Mouse (Mus musculus) macrophage (primary cell): Measurements from ENCODE around the gene Mat2a. TPM values are rescaled to one million over a fixed set of nuclear protein-coding genes. Genes with fewer than 3 reads are reported as not detected.
"Not testable (repeated sequence)": the region's sequence is repeated elsewhere in the genome, so short reads cannot be mapped to it uniquely, and the experiment has no call there.

Experiments used
- H3K27ac ChIP-seq: fragments of 350-480 bp; formaldehyde crosslinking; 2 replicates; pipeline ENCODE4 v1.9.0; 2021
- H3K36me3 ChIP-seq: fragments of 350-480 bp; formaldehyde crosslinking; 2 replicates; pipeline ENCODE4 v1.9.0; 2021; ENCODE audit errors: inconsistent target
- H3K4me3 ChIP-seq: fragments of 350-480 bp; formaldehyde crosslinking; 2 replicates; pipeline ENCODE4 v1.9.0; 2021; ENCODE audit errors: inconsistent target
- H3K79me2 ChIP-seq: fragments of 350-480 bp; formaldehyde crosslinking; 2 replicates; pipeline ENCODE4 v1.9.0; 2021; ENCODE audit errors: inconsistent target
- WGBS: methylation state at CpG from one replicate; pipeline ENCODE4 v1.1.7; 2026; ENCODE audit warnings: inconsistent platforms; ENCODE audit not compliant: missing documents; 5-methylcytosine and 5-hydroxymethylcytosine counted together
- polyA plus RNA-seq: library from polyadenylated mRNA; stranded (reverse); fragments of 250-400 nt; gene quantifications from 3 replicates; pipeline ENCODE4 v1.2.4, GENCODE M21; 2018; ENCODE audit warnings: inconsistent platforms
- total RNA-seq, 78 experiments: library from RNA; depleted of rRNA; stranded (reverse); fragments of 250-400 nt; gene quantifications; 1 replicate in 9 of 78; 2 replicates in 24 of 78; 3 replicates in 43 of 78; 4 replicates in 2 of 78; pipeline ENCODE4 v1.2.4; 2018; ENCODE audit warnings: inconsistent platforms in 56 of 78

Gene Mat2a
- total RNA-seq (2018; cell fraction: chromatin; rRNA removed) = 100 to 1,000 TPM in 23 of 26 experiments, 10 to 100 TPM in 3; 80.9 to 247 (median 175) TPM
- total RNA-seq (2018; cell fraction: cytosol; rRNA removed) = 100 to 1,000 TPM in 15 of 26 experiments, 10 to 100 TPM in 11; 76.7 to 136 (median 102) TPM
- total RNA-seq (2018; cell fraction: nucleus; rRNA removed) = 100 to 1,000 TPM; 126 to 581 (median 189) TPM
- 97.5 to 182 TPM (median 98.5 TPM) in 3 replicates for polyA plus RNA-seq

DNA sequence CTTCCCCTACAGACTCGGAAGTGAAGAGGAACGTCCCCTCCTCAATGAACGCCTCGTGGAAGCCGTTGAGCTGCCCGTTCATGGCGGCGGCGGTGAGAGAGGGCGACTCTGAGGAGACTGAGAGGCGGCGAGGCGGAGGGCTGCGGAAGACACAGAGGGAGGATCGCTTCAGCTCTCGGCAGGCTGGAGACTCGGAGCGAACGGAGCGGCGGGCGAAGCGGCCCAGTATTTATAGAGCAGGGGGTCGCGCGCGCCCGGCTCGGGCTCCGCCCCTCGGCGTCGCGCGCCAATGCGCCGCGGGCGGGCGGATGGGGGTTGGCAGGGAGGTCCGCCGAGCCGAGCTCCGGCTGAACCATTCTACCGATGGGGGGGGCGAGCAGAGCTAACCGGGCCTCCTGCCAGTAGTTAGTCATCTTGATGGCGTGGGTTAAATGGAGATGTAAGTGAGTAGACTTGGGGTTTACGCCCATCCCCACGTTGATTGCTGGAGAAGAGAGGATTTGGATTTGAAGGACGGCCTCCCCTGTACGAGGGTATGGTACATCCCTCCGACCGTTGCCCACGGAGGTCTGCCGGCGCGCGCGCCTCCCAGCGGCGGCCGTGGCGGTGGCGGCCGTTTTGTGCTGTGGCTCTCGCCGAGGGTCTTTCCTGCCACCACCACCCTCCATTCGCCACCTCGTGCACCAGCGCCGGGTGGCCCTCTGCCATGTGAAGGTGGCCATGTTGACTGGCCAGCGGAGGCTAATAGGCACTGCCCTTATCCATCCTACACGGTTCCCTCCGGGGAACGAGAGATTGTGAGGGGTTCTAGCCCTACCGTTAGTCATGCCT, at the start of gene Mat2a:
TSS of gene Mat2a (minus strand) at position 204 of the 831 bp plus-strand sequence.
- Histone ChIP-seq H3K4me3 (peak within 1 kb of the TSS; percentile 77), H3K79me2 (peaks cover 42% of the 10 kb centered on the region), H3K27ac (peak within 1 kb of the TSS; percentile 92), H3K36me3 (peaks cover 25% of the 10 kb centered on the region)
- under 1% methylated on average over 72 of the region's 77 CpGs for WGBS

DNA sequence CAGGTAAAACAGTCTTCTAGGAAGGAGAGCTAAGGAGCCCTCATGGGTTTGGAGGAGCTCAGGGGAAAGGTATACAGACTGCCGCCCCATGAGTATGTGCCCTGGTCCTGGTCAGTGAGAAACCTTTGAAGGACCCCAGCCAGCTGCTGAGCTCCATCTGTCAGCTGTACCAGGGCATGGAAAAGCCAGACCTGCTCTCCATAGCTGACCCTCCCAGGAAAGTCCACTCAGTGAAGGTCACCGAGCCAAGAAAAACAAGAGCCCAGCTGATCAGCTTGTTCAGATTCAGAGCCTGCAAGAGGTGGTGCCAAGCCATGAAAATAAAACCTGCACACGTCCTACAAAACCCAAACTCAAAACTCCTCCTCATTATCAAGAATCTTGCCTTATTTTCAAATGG, 49.5 kb upstream of the Mat2a start:
- no peaks in the 10 kb centered on the region for H3K79me2 ChIP-seq
- H3K27ac ChIP-seq = no peak overlapping the region
- no peaks in the 10 kb centered on the region for H3K36me3 ChIP-seq
- no peak overlapping the region for H3K4me3 ChIP-seq
- WGBS = 100% methylated on average over 3 of the region's 3 CpGs

GRCm38 (mm10) chr6:72487282-72487681, 47.9 kb upstream of the Mat2a start:
- WGBS = 70% methylated on average over 3 of the region's 3 CpGs
- Histone ChIP-seq H3K4me3 (no peak overlapping the region), H3K79me2 (no peaks in the 10 kb centered on the region), H3K27ac (no peak overlapping the region), H3K36me3 (no peaks in the 10 kb centered on the region)

GRCm38 (mm10) chr6:72486307-72486706, 46.9 kb upstream of the Mat2a start:
- WGBS = 60% methylated on average over 6 of the region's 6 CpGs
- H3K36me3 ChIP-seq = no peaks in the 10 kb centered on the region
- H3K79me2 ChIP-seq = no peaks in the 10 kb centered on the region
- H3K4me3 ChIP-seq = no peak overlapping the region
- H3K27ac ChIP-seq = no peak overlapping the region

DNA sequence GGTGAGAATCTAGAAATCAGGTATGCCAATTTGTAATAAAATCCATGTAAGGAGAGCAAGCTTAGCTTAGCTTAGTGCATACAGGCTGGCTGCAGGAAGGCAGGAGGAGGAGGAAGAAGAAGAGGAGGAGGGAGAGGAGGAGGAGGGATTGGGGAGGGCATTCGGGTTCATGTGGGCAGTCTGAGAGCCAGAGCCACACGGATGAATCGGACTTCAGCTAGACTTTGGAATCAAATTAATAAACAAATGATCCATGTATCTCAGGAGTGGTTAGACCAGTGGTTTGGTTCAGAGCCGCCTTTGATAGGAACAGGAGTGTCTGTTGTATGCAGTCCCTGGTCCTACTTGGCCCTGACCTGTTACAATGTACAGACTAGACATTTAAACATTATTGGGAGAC, 45.5 kb upstream of the Mat2a start:
- Histone ChIP-seq H3K36me3 (no peaks in the 10 kb centered on the region), H3K27ac (no peak overlapping the region), H3K4me3 (no peak overlapping the region), H3K79me2 (no peaks in the 10 kb centered on the region)
- WGBS = 83% methylated on average over 4 of the region's 4 CpGs

DNA sequence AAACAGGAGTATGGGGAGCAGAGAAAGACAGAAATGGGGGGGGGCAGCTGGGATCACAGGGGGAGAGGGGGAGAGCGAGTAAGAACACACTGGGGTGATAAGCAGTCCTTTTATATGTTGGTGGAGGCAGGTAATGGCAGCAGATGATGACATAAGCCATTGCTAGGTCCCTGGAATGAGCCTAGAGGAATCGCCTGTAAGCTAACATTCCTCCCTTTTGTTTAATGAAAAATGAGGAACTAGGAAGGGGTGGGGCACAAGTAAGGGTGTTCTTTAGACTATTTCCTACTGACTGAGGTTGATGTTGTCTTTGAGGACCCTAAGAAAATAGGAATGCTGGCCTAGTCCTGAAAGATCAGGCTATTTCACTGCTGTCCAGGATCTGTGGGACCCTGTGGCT, 42.8 kb upstream of the Mat2a start:
- H3K27ac ChIP-seq = no peak overlapping the region
- no peak overlapping the region for H3K4me3 ChIP-seq
- 85% methylated on average over 1 of the region's 2 CpGs for WGBS
- no peaks in the 10 kb centered on the region for H3K36me3 ChIP-seq
- no peaks in the 10 kb centered on the region for H3K79me2 ChIP-seq

- Histone ChIP-seq H3K27ac (no peak overlapping the region), H3K36me3 (no peaks in the 10 kb centered on the region), H3K79me2 (no peaks in the 10 kb centered on the region), H3K4me3 (no peak overlapping the region)
- 96% methylated on average over 2 of the region's 2 CpGs for WGBS
Observed at GRCm38 (mm10) chr6:72480422-72480702, 41.0 kb upstream of the Mat2a start.

- Histone ChIP-seq H3K27ac (no peak overlapping the region), H3K36me3 (no peaks in the 10 kb centered on the region), H3K79me2 (no peaks in the 10 kb centered on the region), H3K4me3 (no peak overlapping the region)
- 86% methylated on average over 12 of the region's 12 CpGs for WGBS
Observed at GRCm38 (mm10) chr6:72479645-72480421, 40.5 kb upstream of the Mat2a start.

DNA sequence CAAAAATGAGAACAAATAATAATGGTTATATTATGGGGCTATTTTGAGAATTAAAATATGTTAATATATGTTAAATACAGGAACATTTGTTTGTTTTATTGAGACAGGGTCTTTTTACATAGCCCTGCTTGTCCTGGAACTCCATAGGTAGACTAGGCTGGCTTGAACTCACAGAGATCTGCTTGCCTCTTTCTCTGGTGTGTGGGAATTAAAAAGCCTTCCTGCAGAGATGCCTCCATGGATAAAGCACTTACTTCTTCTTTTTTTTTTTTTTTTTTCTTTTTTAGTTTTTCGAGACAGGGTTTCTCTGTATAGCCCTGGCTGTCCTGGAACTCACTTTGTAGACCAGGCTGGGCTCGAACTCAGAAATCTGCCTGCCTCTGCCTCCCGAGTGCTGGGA, 39.3 kb upstream of the Mat2a start:
- 100% methylated on average over 1 of the region's 3 CpGs for WGBS
- not testable (repeated sequence) for H3K4me3 ChIP-seq, H3K79me2 ChIP-seq, H3K36me3 ChIP-seq, H3K27ac ChIP-seq

DNA sequence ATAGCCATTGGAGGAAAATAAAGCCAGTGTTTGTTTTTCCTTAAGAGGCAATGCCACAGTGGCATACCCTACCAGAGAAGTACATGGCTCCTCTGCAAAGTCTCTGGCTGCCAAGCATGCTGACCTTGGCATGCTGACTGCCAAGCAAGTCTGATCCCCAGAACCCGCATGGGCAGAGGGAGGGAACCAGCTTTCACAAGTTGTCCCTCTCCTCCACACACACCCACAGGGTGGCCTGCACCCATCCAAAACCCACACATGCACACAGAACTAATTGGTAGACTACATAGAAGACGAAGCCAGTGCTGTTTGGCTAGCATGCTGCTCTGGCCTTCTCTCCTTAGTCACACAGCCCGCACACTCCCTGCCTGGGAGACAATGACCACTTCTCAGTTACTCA, 38.3 kb upstream of the Mat2a start:
- 97% methylated on average over 3 of the region's 3 CpGs for WGBS
- no peaks in the 10 kb centered on the region for H3K79me2 ChIP-seq
- no peak overlapping the region for H3K27ac ChIP-seq
- no peaks in the 10 kb centered on the region for H3K36me3 ChIP-seq
- no peak overlapping the region for H3K4me3 ChIP-seq

DNA sequence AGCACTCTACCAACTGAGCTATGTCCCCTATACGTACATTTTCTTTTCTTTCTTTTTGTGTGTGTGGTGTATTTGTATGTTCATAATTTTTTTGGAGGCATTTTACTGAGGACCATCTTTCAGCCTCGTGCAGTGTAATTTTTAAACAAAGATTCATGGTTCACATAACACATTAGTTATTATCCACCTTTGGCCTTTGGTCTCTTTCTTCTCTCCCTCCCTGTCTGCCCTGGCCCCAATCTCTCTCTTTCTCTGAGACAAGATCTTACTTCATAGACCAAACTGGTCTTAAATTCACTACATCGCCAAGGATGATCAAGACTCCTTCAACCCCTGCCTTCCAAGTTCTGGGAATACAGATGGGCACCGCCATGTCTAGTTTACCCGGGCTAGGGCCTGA, 37.5 kb upstream of the Mat2a start:
- 93% methylated on average over 5 of the region's 5 CpGs for WGBS

GRCm38 (mm10) chr6:72475221-72475985, 36.0 kb upstream of the Mat2a start:
- WGBS = 87% methylated on average over 4 of the region's 4 CpGs
- no peaks in the 10 kb centered on the region for H3K79me2 ChIP-seq
- no peak overlapping the region for H3K27ac ChIP-seq
- no peak overlapping the region for H3K4me3 ChIP-seq
- no peaks in the 10 kb centered on the region for H3K36me3 ChIP-seq

More for the DNA sequence above, 37.5 kb upstream of the Mat2a start:
- Histone ChIP-seq H3K27ac (no peak overlapping the region), H3K36me3 (no peaks in the 10 kb centered on the region), H3K79me2 (no peaks in the 10 kb centered on the region), H3K4me3 (no peak overlapping the region)

DNA sequence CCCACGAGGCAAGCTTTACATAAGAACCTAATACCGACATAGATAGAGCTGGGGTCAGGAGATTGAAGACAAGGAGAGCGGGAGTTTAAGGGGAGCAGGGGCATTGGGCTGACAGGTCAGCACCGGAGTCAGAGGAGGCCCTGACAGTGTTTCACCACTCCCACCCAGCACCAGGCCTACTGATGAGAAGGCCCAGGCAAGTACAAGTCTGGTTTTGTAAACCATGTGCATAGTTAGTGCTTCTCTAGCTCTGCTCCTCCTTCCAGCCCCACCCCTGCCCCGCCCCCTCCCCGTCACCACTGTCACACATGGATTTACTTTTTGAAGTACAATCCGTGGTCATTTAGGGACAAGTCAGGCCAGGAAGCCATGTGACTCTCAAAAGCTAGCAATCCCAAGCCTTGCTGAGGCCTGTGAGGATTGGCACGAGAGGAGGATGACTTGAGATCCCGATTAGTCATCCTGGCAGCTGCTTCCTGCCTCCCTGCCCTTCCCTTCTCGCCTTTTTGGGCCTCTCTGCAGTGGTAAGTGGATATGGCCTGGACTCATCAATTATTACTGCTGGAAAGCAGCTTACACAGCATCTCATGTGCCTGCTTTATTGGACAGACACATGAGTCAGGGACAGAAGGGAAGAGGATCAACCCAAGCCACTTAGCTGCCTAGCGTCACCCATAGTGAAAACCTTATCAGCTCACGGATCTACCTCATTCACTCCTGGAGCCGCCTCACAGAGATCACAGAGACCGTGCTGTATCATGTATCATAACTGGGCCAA, 34.1 kb upstream of the Mat2a start:
- 62% methylated on average over 14 of the region's 14 CpGs for WGBS
- H3K27ac ChIP-seq = peak overlapping the region; percentile 65
- H3K36me3 ChIP-seq = no peaks in the 10 kb centered on the region
- no peak overlapping the region for H3K4me3 ChIP-seq
- H3K79me2 ChIP-seq = no peaks in the 10 kb centered on the region

GRCm38 (mm10) chr6:72466171-72466570, 26.8 kb upstream of the Mat2a start:
- H3K4me3 ChIP-seq = no peak overlapping the region
- H3K79me2 ChIP-seq = no peaks in the 10 kb centered on the region
- WGBS = 89% methylated on average over 4 of the region's 4 CpGs
- no peaks in the 10 kb centered on the region for H3K36me3 ChIP-seq
- no peak overlapping the region for H3K27ac ChIP-seq
